Mouse (Mus musculus): Measurements from ENCODE around the gene Rnf32. TPM values are rescaled to one million over a fixed set of nuclear protein-coding genes. Genes with fewer than 3 reads are reported as not detected.

Gene Rnf32
- polyA plus RNA-seq (2014; fragmentation: Nextera tagmentation; extraction: Ambion mirVana) = 3.0 and 3.5 TPM in 2 replicates

- no peaks in the 10 kb centered on the region for H3K9me3 ChIP-seq (ENCODE audit: control insufficient read depth, low read length)
- no peak within 1 kb of the TSS for H3K27ac ChIP-seq (ENCODE audit: low read depth, low read length)
- peaks cover 3% of the 10 kb centered on the region; the same call in 1 of the 2 replicates for H3K4me1 ChIP-seq (ENCODE audit: control insufficient read depth, insufficient read depth, low read length)
- no peaks in the 10 kb centered on the region for H3K36me3 ChIP-seq (ENCODE audit: control insufficient read depth, insufficient read depth, low read length)
- H3K9ac ChIP-seq (ENCODE audit: low read depth, low read length) = peak within 1 kb of the TSS; percentile 66
- WGBS = under 1% methylated on average over 66 of the region's 70 CpGs
- peak within 1 kb of the TSS; percentile 73 for H3K4me2 ChIP-seq (replicated peaks; ENCODE audit: low read depth, low read length)
- ATAC-seq (ENCODE audit: low FRiP score, low TSS enrichment) = peak; percentile 99
- H3K27me3 ChIP-seq (ENCODE audit: control insufficient read depth, insufficient read depth, low read length) = no peaks in the 10 kb centered on the region
- H3K4me3 ChIP-seq (ENCODE audit: low read length) = peak within 1 kb of the TSS; percentile 60
Measured at GRCm38 (mm10) chr5:29195570-29196263, at the start of gene Rnf32. Gene Rnf32 (plus strand): TSS chr5:29195992.

DNA sequence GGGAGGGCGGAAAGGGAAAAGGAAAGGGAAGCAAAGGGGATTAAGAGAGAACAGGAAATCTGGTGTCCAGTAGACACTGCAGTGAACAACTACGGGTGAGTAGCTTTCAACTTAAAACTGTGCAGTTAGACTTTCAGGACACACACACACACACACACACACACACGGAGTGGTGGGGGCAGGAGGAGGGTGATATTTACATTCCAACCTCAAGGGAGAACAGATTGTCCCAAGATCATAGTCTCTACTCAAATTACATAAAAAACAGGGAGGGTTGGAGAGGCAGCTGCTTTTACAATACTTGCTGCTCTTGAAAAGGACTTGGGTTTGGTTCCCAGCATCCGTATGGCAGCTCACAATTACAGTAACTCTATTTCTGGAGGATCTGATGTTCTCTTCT lies 45.6 kb upstream of the Rnf32 start:
- H3K9me3 ChIP-seq (ENCODE audit: control insufficient read depth, low read length) = no peaks in the 10 kb centered on the region
- no peak overlapping the region for H3K4me2 ChIP-seq (replicated peaks; ENCODE audit: low read depth, low read length)
- H3K9ac ChIP-seq (ENCODE audit: low read depth, low read length) = no peak overlapping the region
- H3K27ac ChIP-seq (ENCODE audit: low read depth, low read length) = no peak overlapping the region
- WGBS = 44% methylated on average over 4 of the region's 4 CpGs
- H3K36me3 ChIP-seq (ENCODE audit: control insufficient read depth, insufficient read depth, low read length) = no peaks in the 10 kb centered on the region
- no peak overlapping the region for H3K4me3 ChIP-seq (ENCODE audit: low read length)
- no peak for ATAC-seq (ENCODE audit: low FRiP score, low TSS enrichment)
- H3K27me3 ChIP-seq (ENCODE audit: control insufficient read depth, insufficient read depth, low read length) = no peaks in the 10 kb centered on the region
- H3K4me1 ChIP-seq (ENCODE audit: control insufficient read depth, insufficient read depth, low read length) = no peaks in the 10 kb centered on the region

DNA sequence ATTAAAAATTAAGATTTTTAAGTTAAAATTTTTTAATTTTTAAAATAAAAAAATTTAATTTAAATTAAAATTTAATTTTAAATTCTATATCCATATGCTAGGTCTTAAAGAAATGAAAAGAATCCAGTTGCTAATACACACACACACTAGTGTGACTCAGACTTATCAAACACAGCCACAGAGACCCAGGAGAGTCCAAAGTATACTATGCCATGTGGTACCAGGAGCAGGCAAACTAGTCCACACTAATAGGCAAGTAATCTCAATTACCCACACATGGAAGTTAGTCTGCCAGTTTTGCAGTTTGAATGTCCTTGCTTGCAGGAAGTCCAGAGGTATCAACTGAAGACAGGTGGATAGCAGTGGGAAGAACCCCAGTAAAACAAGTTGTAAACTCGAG lies 35.9 kb upstream of the Rnf32 start:
- H3K27me3 ChIP-seq (ENCODE audit: control insufficient read depth, insufficient read depth, low read length) = no peaks in the 10 kb centered on the region
- 43% methylated on average over 1 of the region's 1 CpGs for WGBS
- ATAC-seq (ENCODE audit: low FRiP score, low TSS enrichment) = no peak

DNA sequence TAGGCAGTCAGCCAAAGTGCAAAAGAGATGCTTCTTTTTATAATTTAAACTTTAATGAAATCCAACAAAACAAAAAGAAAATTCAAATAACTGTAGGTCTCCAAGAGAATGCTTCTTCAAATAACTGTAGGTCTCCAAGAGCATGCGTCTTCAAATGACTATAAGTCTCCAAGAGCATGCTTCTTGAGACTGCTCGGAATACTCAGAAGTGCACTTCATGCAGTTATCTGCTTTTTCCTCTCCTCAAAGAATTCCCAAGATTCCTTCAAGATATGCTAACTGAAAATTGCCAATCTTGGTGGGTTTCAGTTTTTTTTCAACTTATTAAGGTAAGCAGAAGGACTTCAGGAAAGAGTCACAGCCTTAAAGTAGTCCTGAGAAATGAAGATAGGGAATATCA lies 28.8 kb upstream of the Rnf32 start:
- H3K4me3 ChIP-seq (ENCODE audit: low read length) = no peak overlapping the region
- 88% methylated on average over 2 of the region's 2 CpGs for WGBS

More for the DNA sequence above, 35.9 kb upstream of the Rnf32 start:
- no peaks in the 10 kb centered on the region for H3K9me3 ChIP-seq (ENCODE audit: control insufficient read depth, low read length)
- H3K4me3 ChIP-seq (ENCODE audit: low read length) = no peak overlapping the region
- H3K4me1 ChIP-seq (ENCODE audit: control insufficient read depth, insufficient read depth, low read length) = no peaks in the 10 kb centered on the region
- H3K27ac ChIP-seq (ENCODE audit: low read depth, low read length) = no peak overlapping the region
- no peaks in the 10 kb centered on the region for H3K36me3 ChIP-seq (ENCODE audit: control insufficient read depth, insufficient read depth, low read length)
- H3K4me2 ChIP-seq (replicated peaks; ENCODE audit: low read depth, low read length) = no peak overlapping the region
- no peak overlapping the region for H3K9ac ChIP-seq (ENCODE audit: low read depth, low read length)

DNA sequence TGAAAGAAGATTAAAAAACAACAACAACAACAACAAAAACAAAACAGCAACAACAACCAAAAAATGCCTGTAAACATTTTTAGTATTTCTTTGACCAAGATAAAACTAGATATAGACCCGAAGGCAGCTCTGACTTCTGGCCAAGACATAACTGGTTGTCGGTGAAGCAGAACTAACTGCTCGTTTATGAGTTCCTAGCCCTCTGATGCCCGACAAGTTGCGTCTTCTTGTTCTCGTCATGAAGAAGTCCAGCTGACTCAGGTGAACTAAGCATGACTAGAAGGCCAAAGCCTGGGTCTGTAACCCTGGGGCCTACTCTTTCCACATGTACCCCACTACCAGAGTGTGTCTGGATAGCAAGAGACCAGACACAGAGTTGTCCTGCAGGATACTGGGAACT lies 25.6 kb upstream of the Rnf32 start:
- no peak for ATAC-seq (ENCODE audit: low FRiP score, low TSS enrichment)
- WGBS = 44% methylated on average over 6 of the region's 6 CpGs

More for the DNA sequence above, 28.8 kb upstream of the Rnf32 start:
- H3K27ac ChIP-seq (ENCODE audit: low read depth, low read length) = no peak overlapping the region
- H3K4me2 ChIP-seq (replicated peaks; ENCODE audit: low read depth, low read length) = no peak overlapping the region
- no peaks in the 10 kb centered on the region for H3K27me3 ChIP-seq (ENCODE audit: control insufficient read depth, insufficient read depth, low read length)
- H3K9ac ChIP-seq (ENCODE audit: low read depth, low read length) = no peak overlapping the region
- H3K36me3 ChIP-seq (ENCODE audit: control insufficient read depth, insufficient read depth, low read length) = no peaks in the 10 kb centered on the region
- ATAC-seq (ENCODE audit: low FRiP score, low TSS enrichment) = no peak
- H3K9me3 ChIP-seq (ENCODE audit: control insufficient read depth, low read length) = no peaks in the 10 kb centered on the region
- no peaks in the 10 kb centered on the region for H3K4me1 ChIP-seq (ENCODE audit: control insufficient read depth, insufficient read depth, low read length)

DNA sequence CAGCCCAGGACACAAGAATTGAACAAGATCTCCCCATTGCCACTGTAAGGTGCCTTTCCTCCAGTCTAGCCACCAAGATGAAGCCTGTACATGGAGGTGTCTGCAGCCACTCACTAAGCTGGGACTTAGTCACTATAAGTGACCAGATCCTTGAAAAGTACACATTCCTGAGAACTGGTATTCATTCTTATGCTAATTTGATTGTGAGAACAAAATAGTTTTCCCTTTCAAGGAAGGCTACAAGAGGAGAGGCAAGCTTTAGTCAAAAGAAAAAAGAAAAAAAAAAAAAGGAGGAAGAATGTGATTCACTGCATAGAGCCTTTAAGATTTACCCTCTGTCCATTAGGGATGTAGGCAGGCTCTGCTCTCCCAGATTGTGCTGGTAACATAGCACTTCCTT lies 24.6 kb upstream of the Rnf32 start:
- H3K36me3 ChIP-seq (ENCODE audit: control insufficient read depth, insufficient read depth, low read length) = no peaks in the 10 kb centered on the region
- no peak overlapping the region for H3K9ac ChIP-seq (ENCODE audit: low read depth, low read length)
- no peak for ATAC-seq (ENCODE audit: low FRiP score, low TSS enrichment)
- no peak overlapping the region for H3K27ac ChIP-seq (ENCODE audit: low read depth, low read length)
- no peaks in the 10 kb centered on the region for H3K4me1 ChIP-seq (ENCODE audit: control insufficient read depth, insufficient read depth, low read length)
- H3K9me3 ChIP-seq (ENCODE audit: control insufficient read depth, low read length) = no peaks in the 10 kb centered on the region
- H3K27me3 ChIP-seq (ENCODE audit: control insufficient read depth, insufficient read depth, low read length) = no peaks in the 10 kb centered on the region
- no peak overlapping the region for H3K4me3 ChIP-seq (ENCODE audit: low read length)
- no peak overlapping the region for H3K4me2 ChIP-seq (replicated peaks; ENCODE audit: low read depth, low read length)

More for the DNA sequence above, 25.6 kb upstream of the Rnf32 start:
- H3K9ac ChIP-seq (ENCODE audit: low read depth, low read length) = no peak overlapping the region
- no peaks in the 10 kb centered on the region for H3K4me1 ChIP-seq (ENCODE audit: control insufficient read depth, insufficient read depth, low read length)
- no peak overlapping the region for H3K4me3 ChIP-seq (ENCODE audit: low read length)
- H3K4me2 ChIP-seq (replicated peaks; ENCODE audit: low read depth, low read length) = no peak overlapping the region
- H3K27ac ChIP-seq (ENCODE audit: low read depth, low read length) = no peak overlapping the region
- H3K9me3 ChIP-seq (ENCODE audit: control insufficient read depth, low read length) = no peaks in the 10 kb centered on the region
- no peaks in the 10 kb centered on the region for H3K36me3 ChIP-seq (ENCODE audit: control insufficient read depth, insufficient read depth, low read length)
- no peaks in the 10 kb centered on the region for H3K27me3 ChIP-seq (ENCODE audit: control insufficient read depth, insufficient read depth, low read length)

- Histone ChIP-seq H3K27ac (ENCODE audit: low read depth, low read length) (no peak overlapping the region), H3K36me3 (ENCODE audit: control insufficient read depth, insufficient read depth, low read length) (no peaks in the 10 kb centered on the region), H3K9ac (ENCODE audit: low read depth, low read length) (no peak overlapping the region), H3K4me1 (ENCODE audit: control insufficient read depth, insufficient read depth, low read length) (no peaks in the 10 kb centered on the region), H3K4me3 (ENCODE audit: low read length) (no peak overlapping the region), H3K4me2 (replicated peaks; ENCODE audit: low read depth, low read length) (no peak overlapping the region), H3K9me3 (ENCODE audit: control insufficient read depth, low read length) (no peaks in the 10 kb centered on the region), H3K27me3 (ENCODE audit: control insufficient read depth, insufficient read depth, low read length) (no peaks in the 10 kb centered on the region)
- ATAC-seq (ENCODE audit: low FRiP score, low TSS enrichment) = no peak
- 75% methylated on average over 5 of the region's 5 CpGs for WGBS
Measured at GRCm38 (mm10) chr5:29186798-29187197, 9.0 kb upstream of the Rnf32 start.

DNA sequence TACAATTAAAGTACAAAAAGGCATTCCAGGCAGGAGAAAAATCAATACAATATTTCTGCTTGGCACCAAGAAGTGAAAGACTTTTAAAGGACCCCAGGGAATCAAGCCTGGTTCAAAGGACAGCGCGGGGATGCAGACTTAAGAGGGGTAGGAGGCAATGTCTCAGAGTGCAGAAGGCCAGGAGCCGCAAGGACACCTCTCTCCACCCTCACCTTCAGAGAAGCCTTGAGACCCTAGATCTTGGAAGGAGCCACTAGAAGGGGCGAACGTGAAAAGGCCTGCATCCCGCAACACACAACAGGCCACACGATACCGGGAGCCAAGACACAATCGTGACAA lies 592 bp upstream of the Rnf32 start:
- H3K36me3 ChIP-seq (ENCODE audit: control insufficient read depth, insufficient read depth, low read length) = no peaks in the 10 kb centered on the region

GRCm38 (mm10) chr5:29196264-29196658 lies 469 bp downstream of the Rnf32 start:
- Histone ChIP-seq H3K27me3 (ENCODE audit: control insufficient read depth, insufficient read depth, low read length) (no peaks in the 10 kb centered on the region), H3K4me2 (replicated peaks; ENCODE audit: low read depth, low read length) (peak overlapping the region; percentile 73), H3K27ac (ENCODE audit: low read depth, low read length) (no peak overlapping the region), H3K4me1 (ENCODE audit: control insufficient read depth, insufficient read depth, low read length) (peaks cover 3% of the 10 kb centered on the region; the same call in 1 of the 2 replicates), H3K9ac (ENCODE audit: low read depth, low read length) (peak overlapping the region; percentile 66), H3K36me3 (ENCODE audit: control insufficient read depth, insufficient read depth, low read length) (no peaks in the 10 kb centered on the region), H3K9me3 (ENCODE audit: control insufficient read depth, low read length) (no peaks in the 10 kb centered on the region), H3K4me3 (ENCODE audit: low read length) (peak overlapping the region; percentile 60)
- ATAC-seq (ENCODE audit: low FRiP score, low TSS enrichment) = peak; percentile 16
- WGBS = 10% methylated on average over 12 of the region's 12 CpGs

More for the DNA sequence above, 592 bp upstream of the Rnf32 start:
- Histone ChIP-seq H3K4me2 (replicated peaks; ENCODE audit: low read depth, low read length) (peak overlapping the region; percentile 73), H3K9ac (ENCODE audit: low read depth, low read length) (peak overlapping the region; percentile 66), H3K4me3 (ENCODE audit: low read length) (peak overlapping the region; percentile 60), H3K4me1 (ENCODE audit: control insufficient read depth, insufficient read depth, low read length) (peaks cover 3% of the 10 kb centered on the region; the same call in 1 of the 2 replicates), H3K27ac (ENCODE audit: low read depth, low read length) (no peak overlapping the region), H3K9me3 (ENCODE audit: control insufficient read depth, low read length) (no peaks in the 10 kb centered on the region), H3K27me3 (ENCODE audit: control insufficient read depth, insufficient read depth, low read length) (no peaks in the 10 kb centered on the region)
- no peak for ATAC-seq (ENCODE audit: low FRiP score, low TSS enrichment)
- 3% methylated on average over 9 of the region's 9 CpGs for WGBS
